Mouse (Mus musculus) retina, postnatal 7 days (tissue): ENCODE measurements at regions not wholly inside any gene's neighbourhood (a gene's known extent, or its start where the extent isn't known, plus 50 kb on each side); places are given as distances from the start of the nearest gene placed in this dataset.

ENCODE experiments used
- DNase-seq: peaks from one replicate; pipeline ENCODE4 v3.0.0-alpha.2; 2012; ENCODE audit warnings: low read depth, low spot score

DNA sequence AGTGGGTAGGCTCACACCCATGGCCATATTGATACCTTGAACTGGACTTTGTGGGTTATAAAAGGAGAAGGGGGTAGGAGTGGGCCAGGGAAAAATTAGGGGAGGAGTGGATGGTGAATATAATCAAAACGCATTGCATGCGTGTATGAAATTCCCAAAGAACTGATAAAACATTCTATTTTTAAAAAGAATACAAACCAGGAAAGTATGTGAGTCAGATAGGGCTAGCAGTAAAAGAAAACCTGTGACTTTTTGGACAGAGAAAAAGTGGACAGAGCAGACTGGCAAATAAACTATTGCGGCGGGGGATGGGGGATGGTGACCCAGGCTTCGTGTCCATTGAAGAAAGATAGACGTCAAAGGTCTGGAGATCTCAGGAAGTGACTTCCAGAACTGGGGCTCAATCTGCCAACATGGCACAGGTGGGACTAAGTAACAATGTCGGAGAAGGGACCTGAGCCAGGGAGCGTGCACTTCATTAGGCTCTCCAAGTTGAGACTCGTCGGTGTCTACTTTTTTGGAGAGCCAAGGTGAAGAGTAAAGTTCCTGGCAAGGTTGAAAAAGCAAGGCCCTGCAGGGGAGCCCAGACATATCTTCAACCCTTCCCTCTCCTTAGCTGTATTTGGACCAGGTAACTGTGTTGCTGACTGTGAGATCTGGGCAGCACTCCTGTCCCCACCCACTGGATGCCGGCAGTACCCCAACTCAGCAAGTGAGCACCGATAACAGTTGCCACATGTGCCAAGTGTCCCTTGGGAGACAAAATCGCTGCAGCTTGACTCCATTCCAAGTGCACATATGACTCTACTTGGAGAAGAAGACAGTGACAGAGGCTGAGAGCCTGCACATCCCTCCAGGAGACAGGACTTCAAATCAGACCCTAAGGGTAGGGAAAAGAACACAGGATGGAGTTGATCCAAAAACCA, 103.1 kb upstream of the Nfe2l3 start:
- DNase-seq, result no peak

- no peak for DNase-seq
Measured at GRCm38 (mm10) chr6:51330069-51330706, 102.3 kb upstream of the Nfe2l3 start.

GRCm38 (mm10) chr6:51332841-51333240, 99.6 kb upstream of the Nfe2l3 start:
- DNase-seq, result no peak

DNA sequence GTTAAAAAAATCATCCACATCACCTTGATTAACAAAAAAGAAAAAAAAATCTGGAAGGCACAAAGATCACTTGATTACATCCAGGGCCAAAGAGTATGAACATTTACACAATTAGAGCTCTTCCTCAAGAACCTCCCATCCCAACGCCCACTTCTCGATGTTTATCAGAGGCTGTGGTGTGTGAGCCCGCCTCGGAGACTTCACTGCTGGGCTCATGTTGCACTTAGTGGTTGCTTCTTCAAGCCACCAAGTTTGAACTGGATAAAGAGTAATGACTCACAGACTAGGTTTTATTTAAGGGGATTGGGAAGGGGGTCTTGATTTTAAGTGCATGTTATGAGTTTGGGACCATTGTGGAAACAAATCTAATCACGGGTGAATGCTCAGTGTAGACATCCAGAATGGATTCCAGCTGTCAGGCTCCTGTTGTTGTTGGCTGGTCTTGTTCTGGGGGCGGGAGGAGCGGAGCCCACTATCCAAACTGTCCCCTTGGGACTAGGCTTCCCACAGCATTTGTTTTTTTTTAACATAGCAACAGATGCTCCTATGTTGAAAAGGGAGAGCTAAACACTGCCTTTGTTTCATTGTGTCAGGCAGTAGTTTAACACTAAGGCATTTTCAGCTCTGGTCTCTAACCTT, 98.6 kb upstream of the Nfe2l3 start:
- no peak for DNase-seq

GRCm38 (mm10) chr6:51335314-51335713, 97.2 kb upstream of the Nfe2l3 start:
- no peak for DNase-seq

- no peak for DNase-seq
Measured at GRCm38 (mm10) chr6:51339301-51339700, 93.2 kb upstream of the Nfe2l3 start.

DNA sequence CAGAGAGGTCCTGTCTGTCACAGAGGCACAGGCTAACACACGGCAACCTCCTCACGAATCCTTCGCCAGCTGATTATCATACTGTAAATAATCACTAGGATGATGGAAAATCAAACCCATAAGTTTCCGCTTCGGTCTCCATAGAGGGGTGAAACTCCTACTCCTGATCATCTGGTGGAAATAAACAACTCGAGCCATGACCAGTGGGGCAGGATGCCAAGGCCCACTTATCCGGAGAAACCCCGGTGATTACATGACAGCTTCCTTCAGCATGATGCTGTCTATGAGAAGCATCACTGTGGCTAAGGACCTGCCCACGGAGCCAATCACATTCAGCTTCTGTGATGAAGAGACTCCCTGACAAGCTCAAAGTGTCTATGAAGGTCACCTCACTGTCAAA, 84.7 kb upstream of the Nfe2l3 start:
- no peak for DNase-seq

- no peak for DNase-seq
Measured at GRCm38 (mm10) chr6:51349771-51350170, 82.7 kb upstream of the Nfe2l3 start.

- no peak for DNase-seq
Measured at GRCm38 (mm10) chr6:51355041-51355440, 77.4 kb upstream of the Nfe2l3 start.

DNA sequence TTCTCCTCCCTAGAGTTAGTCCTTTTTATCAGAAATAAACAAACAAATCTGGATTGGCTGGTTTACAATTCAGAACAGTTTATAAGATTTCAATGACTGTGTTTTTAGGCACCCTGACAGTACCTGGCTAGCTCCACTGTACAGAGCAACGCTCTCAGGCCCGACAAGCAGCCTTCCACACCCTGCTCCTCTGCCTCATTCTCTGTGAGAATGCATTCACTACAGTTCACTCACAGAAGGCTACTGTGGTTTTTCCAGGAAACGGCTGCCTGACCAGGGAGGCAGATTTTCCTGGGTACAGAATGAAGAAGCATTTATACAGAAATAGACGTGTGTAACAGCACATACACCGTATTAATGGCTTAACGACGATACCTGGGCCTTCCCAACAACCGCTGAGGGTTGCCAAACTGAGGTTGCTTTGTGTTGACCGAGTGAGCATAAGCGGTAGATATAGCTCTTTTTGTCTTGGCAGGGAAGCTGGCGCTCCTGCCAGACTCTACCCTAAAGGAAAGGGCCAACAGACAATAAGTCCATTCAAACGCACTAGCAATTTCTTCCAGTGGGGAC, 70.8 kb upstream of the Nfe2l3 start:
- no peak for DNase-seq

GRCm38 (mm10) chr6:51362475-51363226, 69.8 kb upstream of the Nfe2l3 start:
- peak; percentile 52 for DNase-seq

- DNase-seq, result peak; percentile 70
Measured at GRCm38 (mm10) chr6:51364776-51365175, 67.7 kb upstream of the Nfe2l3 start.

DNA sequence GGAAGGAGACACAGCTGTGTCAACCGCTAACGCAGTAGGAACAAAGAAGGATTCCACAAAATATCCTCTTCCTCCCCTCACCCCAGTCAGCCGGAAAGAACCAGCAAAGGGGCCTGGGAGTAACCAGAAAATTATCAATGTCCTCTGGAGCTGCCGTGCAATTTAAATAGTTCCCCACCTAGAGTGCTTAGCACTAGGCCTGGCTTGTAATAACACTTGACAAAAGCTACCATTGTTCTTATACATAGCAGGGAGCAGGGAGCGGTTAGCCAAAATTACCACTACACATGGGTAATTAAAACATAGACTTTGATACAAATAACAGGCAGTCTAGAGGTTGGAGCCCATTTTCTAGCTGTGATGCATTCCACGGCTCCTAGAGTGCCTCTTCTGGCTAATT, 62.7 kb upstream of the Nfe2l3 start:
- no peak for DNase-seq

DNA sequence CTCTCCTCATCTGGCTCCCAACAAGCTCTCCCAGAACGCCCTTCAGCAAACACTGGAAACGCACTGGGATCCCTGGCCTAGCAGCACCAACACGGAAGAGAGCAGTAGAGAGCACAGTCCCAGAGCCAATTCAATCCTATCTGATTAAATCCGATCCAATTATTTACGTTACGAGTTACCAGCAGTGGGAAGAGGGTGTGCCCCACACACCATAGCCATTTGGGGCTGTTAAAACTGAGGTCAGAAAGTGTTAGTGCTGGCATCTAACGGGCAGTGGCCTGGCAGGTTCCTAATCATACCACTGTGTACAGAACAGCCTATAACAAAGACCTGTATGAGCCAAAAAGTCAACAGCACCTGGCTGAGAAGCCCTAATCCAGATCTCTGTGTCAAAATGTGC, 60.1 kb upstream of the Nfe2l3 start:
- no peak for DNase-seq

DNA sequence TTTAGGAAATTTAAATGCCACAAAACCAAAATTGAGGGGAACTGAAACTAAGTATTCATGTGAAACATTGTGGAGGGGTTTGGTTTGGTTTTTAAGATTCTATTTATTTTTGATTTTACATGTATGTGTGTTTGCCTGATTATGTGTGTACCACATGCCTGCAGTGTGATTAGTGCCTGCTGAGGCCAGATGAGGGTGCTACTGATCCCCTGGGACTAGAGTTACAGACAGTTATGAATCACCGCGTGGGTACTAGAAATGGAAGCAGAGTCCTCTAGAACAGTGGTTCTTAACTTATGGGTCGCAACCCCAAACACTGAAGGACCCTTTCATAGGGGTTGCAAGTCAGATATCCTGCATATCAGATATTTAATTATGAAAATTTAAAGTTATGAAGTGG, 54.0 kb upstream of the Nfe2l3 start:
- DNase-seq, result no peak

DNA sequence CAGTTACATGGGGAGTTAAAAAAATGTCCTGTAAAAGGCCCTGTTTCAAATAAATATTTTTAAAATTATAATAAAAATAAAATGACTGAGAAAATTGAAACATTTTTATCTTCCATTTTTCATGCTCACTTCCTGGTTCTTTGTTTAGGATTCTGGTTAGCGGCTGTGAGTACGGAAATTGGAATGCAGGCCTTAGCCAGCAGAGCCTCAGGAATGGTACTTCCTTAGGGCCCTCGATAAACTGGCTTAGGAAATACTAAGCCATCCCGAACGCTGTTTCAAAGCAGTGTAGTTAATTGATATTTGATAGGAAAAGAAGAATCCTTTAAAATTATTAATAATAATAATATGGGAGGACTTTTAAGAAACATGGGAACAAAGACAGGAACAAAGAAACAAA, 53.4 kb upstream of the Nfe2l3 start:
- no peak for DNase-seq

- DNase-seq, result peak; percentile 51
Measured at GRCm38 (mm10) chr6:51379560-51380274, 52.8 kb upstream of the Nfe2l3 start.

DNA sequence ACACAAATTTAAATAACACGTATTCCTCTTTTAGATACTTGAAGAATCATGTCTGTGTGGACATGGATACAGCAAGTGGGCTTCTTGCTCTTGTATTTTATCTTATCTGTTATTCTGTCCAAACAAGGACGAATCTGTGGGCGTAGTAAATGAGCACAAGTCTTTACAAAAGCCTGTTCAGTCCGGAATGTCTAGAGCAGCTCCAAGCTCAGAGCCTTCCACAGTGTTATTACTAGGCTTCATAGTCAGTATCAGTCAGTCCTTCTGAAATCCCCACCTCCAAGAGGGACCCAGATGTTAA, 52.2 kb upstream of the Nfe2l3 start:
- DNase-seq, result no peak

GRCm38 (mm10) chr6:51381465-51381864, 51.0 kb upstream of the Nfe2l3 start:
- no peak for DNase-seq
